Mouse (Mus musculus) liver, adult 2 months (tissue): ENCODE data around the gene Elobl. TPM values are rescaled to one million over a fixed set of nuclear protein-coding genes. Genes with fewer than 3 reads are reported as not detected.

Source experiments
- DNase-seq: peaks from one replicate; pipeline ENCODE4 v3.0.0-alpha.2; 2011; ENCODE audit warnings: low read depth, low spot score; ENCODE audit errors: extremely low read depth
- H3K27ac ChIP-seq: fragments of 200-500 bp; replicated peaks from 2 replicates; pipeline ENCODE4 v1.5.1; 2012; ENCODE audit warnings: low read depth, mild to moderate bottlenecking, control low read depth, inconsistent platforms, low read length; ENCODE audit not compliant: insufficient read depth
- H3K27me3 ChIP-seq: fragments of 200-500 bp; 2 replicates; pipeline ENCODE4 v1.6.1; 2012; ENCODE audit warnings: mild to moderate bottlenecking, moderate library complexity, low read length, inconsistent platforms; ENCODE audit not compliant: control insufficient read depth, insufficient read depth
- H3K36me3 ChIP-seq: fragments of 200-500 bp; 2 replicates; pipeline ENCODE4 v1.6.1; 2012; ENCODE audit warnings: low read length, inconsistent platforms; ENCODE audit not compliant: control insufficient read depth, insufficient read depth
- H3K4me1 ChIP-seq: fragments of 200-500 bp; 2 replicates; pipeline ENCODE4 v1.6.1; 2011; ENCODE audit warnings: low read length; ENCODE audit not compliant: control insufficient read depth, insufficient read depth
- H3K4me3 ChIP-seq: fragments of 200-500 bp; 2 replicates; pipeline ENCODE4 v1.5.1; 2011; ENCODE audit warnings: low read depth, mild to moderate bottlenecking, control low read depth, low read length, moderate library complexity; ENCODE audit not compliant: insufficient read depth
- H3K79me2 ChIP-seq: fragments of 200-500 bp; 2 replicates; pipeline ENCODE4 v1.6.1; 2012; ENCODE audit warnings: inconsistent platforms, mild to moderate bottlenecking, low read length, moderate library complexity; ENCODE audit not compliant: control insufficient read depth, insufficient read depth
- H3K9ac ChIP-seq: fragments of 200-500 bp; 2 replicates; pipeline ENCODE4 v1.6.1; 2012; ENCODE audit warnings: low read depth, mild to moderate bottlenecking, control low read depth, inconsistent platforms, low read length
- CTCF ChIP-seq: fragments of 200-500 bp; IDR thresholded peaks from 2 replicates; pipeline ENCODE4 v1.5.1; 2011; ENCODE audit warnings: low read depth, low read length, control low read depth
- POLR2A ChIP-seq: fragments of 200-500 bp; IDR thresholded peaks from 2 replicates; pipeline ENCODE4 v1.6.1; 2011; ENCODE audit warnings: low read length, control low read depth; ENCODE audit not compliant: insufficient read depth; ENCODE audit errors: extremely low read depth
- WGBS: fragments of 180-500 bp; shearing (Covaris S2); methylation state at CpG from one replicate; pipeline ENCODE4 v1.1.7; 2018; 5-methylcytosine and 5-hydroxymethylcytosine counted together
- polyA plus RNA-seq: library from polyadenylated mRNA; depleted of rRNA; stranded (reverse); fragments of >200 nt; gene quantifications from 2 replicates; pipeline ENCODE4 v1.2.3, GENCODE M21; 2012
- total RNA-seq: library from RNA; depleted of rRNA; stranded (reverse); fragments of >200 nt; gene quantifications from 2 replicates; pipeline ENCODE4 v1.2.3, GENCODE M21; 2014

Elobl gene
- total and polyA plus RNA-seq, 2 experiments = 1.2 TPM; not detected in 1

- Histone ChIP-seq H3K4me3 (no peak within 1 kb of the TSS), H3K27me3 (no peaks in the 10 kb centered on the region), H3K4me1 (peaks cover 5% of the 10 kb centered on the region), H3K9ac (no peak within 1 kb of the TSS), H3K79me2 (no peaks in the 10 kb centered on the region), H3K27ac (no peak within 1 kb of the TSS), H3K36me3 (no peaks in the 10 kb centered on the region)
- WGBS = 42% methylated on average over 2 of the region's 2 CpGs
- DNase-seq = no peak
- TF ChIP-seq POLR2A = no peak
- TF ChIP-seq CTCF = no peak
Observed at GRCm38 (mm10) chr11:88970202-88970732, 3.5 kb upstream of the Elobl start, which contains the start of gene Coil. Gene Coil, plus strand, starts transcription at chr11:88970252.

DNA sequence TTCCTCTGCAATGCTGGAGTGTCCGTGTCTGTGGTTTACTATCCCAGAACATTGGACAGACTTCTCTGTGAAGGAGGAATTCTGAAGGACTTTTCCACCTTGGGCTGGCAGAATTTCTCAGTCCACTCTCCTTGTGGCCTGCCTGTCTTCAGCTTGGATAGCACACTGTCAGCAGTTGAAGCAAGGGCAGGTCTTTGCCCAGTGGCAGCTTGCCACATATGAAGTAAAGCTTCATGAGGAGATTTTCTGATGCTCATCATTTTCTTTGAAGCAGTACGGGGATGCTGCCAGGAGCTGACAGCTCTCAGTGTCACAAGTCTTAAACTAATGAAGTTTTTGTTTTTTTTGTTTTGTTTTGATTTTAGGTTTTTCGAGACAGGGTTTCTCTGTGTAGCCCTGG lies 7.9 kb downstream of the Elobl start:
- Histone ChIP-seq H3K9ac (no peak overlapping the region), H3K27ac (no peak overlapping the region), H3K27me3 (no peaks in the 10 kb centered on the region), H3K79me2 (no peaks in the 10 kb centered on the region), H3K36me3 (no peaks in the 10 kb centered on the region), H3K4me3 (no peak overlapping the region), H3K4me1 (no peaks in the 10 kb centered on the region)
- TF ChIP-seq CTCF (no peak), POLR2A (no peak)
- WGBS = 82% methylated on average over 3 of the region's 3 CpGs
- no peak for DNase-seq

- H3K36me3 ChIP-seq = peaks cover 4% of the 10 kb centered on the region
- peak within 1 kb of the TSS; percentile 82 for H3K27ac ChIP-seq
- peak within 1 kb of the TSS; percentile 74 for H3K9ac ChIP-seq
- no peaks in the 10 kb centered on the region for H3K4me1 ChIP-seq
- H3K79me2 ChIP-seq = no peaks in the 10 kb centered on the region; the same call in 1 of the 2 replicates
- no peaks in the 10 kb centered on the region for H3K27me3 ChIP-seq
- TF ChIP-seq CTCF = peak; percentile 81
- peak; percentile 72; the same call in 1 of the 2 replicates for TF ChIP-seq POLR2A
- peak within 1 kb of the TSS; percentile 76 for H3K4me3 ChIP-seq
- DNase-seq = peak; percentile 93
- WGBS = 4% methylated on average over 34 of the region's 34 CpGs
Observed at GRCm38 (mm10) chr11:88955217-88955969, 11.3 kb downstream of the Elobl start, which contains the start of gene Scpep1. Gene Scpep1, minus strand, starts transcription at chr11:88955465.

DNA sequence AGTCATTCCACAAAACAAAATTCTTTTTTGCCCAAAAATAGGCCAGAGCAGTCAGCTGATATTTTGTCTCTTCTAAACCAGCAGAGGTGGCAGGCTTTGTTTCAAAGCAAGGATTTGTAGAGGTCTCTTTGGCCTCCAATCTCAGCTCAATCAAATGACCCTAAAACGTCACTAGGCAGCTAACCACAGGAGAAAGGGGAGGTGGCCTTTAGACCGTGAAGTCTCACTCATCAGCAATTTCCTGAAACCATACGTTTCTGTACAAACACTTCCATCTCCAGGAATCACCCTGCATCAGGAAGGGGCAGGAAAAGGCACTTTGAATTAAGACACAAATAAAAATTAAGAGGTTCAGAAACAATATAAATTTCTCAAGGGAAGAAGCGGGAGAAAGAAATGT lies 11.9 kb downstream of the Elobl start:
- H3K79me2 ChIP-seq = no peaks in the 10 kb centered on the region; the same call in 1 of the 2 replicates
- H3K36me3 ChIP-seq = peaks cover 4% of the 10 kb centered on the region
- H3K27me3 ChIP-seq = no peaks in the 10 kb centered on the region
- WGBS = 0% methylated on average over 4 of the region's 4 CpGs
- no peaks in the 10 kb centered on the region for H3K4me1 ChIP-seq
- peak overlapping the region; percentile 76 for H3K4me3 ChIP-seq
- H3K27ac ChIP-seq = peak overlapping the region; percentile 82
- TF ChIP-seq POLR2A (no peak), CTCF (no peak)
- DNase-seq = peak; percentile 84
- peak overlapping the region; percentile 74 for H3K9ac ChIP-seq

DNA sequence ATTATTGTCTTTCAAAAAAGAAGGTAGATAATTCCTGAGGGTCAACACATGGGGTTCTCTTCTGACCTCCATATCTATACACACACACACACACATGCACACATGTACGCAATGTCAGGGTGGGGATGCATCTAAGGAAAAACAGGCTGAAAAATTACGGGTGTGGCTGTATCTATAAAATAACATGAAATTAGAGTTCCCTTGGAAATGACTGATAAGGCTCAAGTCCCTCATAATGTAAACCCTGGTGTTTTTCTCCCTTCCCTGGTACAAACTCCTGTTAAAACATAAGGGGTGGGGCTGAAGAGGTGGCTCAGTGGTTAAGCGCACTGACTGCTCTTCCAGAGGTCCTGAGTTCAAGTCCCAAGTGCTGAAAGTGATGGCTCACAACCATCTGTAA lies 13.1 kb downstream of the Elobl start:
- WGBS = 97% methylated on average over 3 of the region's 3 CpGs
- DNase-seq = no peak
- no peak overlapping the region for H3K4me3 ChIP-seq

More for the DNA sequence above, 13.1 kb downstream of the Elobl start:
- H3K36me3 ChIP-seq = peaks cover 4% of the 10 kb centered on the region
- no peaks in the 10 kb centered on the region for H3K27me3 ChIP-seq
- H3K9ac ChIP-seq = no peak overlapping the region
- no peaks in the 10 kb centered on the region for H3K4me1 ChIP-seq
- no peak for TF ChIP-seq POLR2A
- no peak for TF ChIP-seq CTCF
- no peaks in the 10 kb centered on the region; the same call in 1 of the 2 replicates for H3K79me2 ChIP-seq
- H3K27ac ChIP-seq = no peak overlapping the region
